Mouse (Mus musculus) stomach, postnatal 0 days (tissue): ENCODE measurements around the gene Zbtb18. TPM values are rescaled to one million over a fixed set of nuclear protein-coding genes. Genes with fewer than 3 reads are reported as not detected.

ENCODE experiments used
- ATAC-seq: fragments of 200-750 bp; cut with Nextera tagmentation; 2 replicates; pipeline ENCODE4 v1.8.0; 2017; ENCODE audit not compliant: low FRiP score, low TSS enrichment
- DNase-seq: peaks from one replicate; pipeline ENCODE4 v3.0.0-alpha.2; 2016; ENCODE audit warnings: low spot score
- H3K27ac ChIP-seq: fragments of 300-500 bp; sonication (generic); replicated peaks from 2 replicates; pipeline ENCODE4 v1.5.1; 2014; ENCODE audit warnings: mild to moderate bottlenecking, control low read depth
- H3K27me3 ChIP-seq: fragments of 300-500 bp; sonication (generic); 2 replicates; pipeline ENCODE4 v1.6.1; 2014; ENCODE audit warnings: low read length; ENCODE audit not compliant: control insufficient read depth, insufficient read depth
- H3K36me3 ChIP-seq: fragments of 300-500 bp; sonication (generic); 2 replicates; pipeline ENCODE4 v1.6.1; 2014; ENCODE audit warnings: low read length, mixed read lengths; ENCODE audit not compliant: control insufficient read depth, insufficient read depth
- H3K4me1 ChIP-seq: fragments of 300-500 bp; sonication (generic); replicated peaks from 2 replicates; pipeline ENCODE4 v1.6.1; 2014; ENCODE audit warnings: antibody characterized with exemption; ENCODE audit not compliant: control insufficient read depth, insufficient read depth
- H3K4me2 ChIP-seq: fragments of 300-500 bp; sonication (generic); replicated peaks from 2 replicates; pipeline ENCODE4 v1.6.1; 2014; ENCODE audit warnings: low read depth, mild to moderate bottlenecking, control low read depth, moderate library complexity
- H3K4me3 ChIP-seq: fragments of 300-500 bp; sonication (generic); 2 replicates; pipeline ENCODE4 v1.5.1; 2014; ENCODE audit warnings: low read depth, low read length, control low read depth
- H3K9ac ChIP-seq: fragments of 300-500 bp; sonication (generic); 2 replicates; pipeline ENCODE4 v1.6.1; 2014; ENCODE audit warnings: mild to moderate bottlenecking, low read length, control low read depth, mixed read lengths
- H3K9me3 ChIP-seq: fragments of 300-500 bp; sonication (generic); 2 replicates; pipeline ENCODE4 v1.6.1; 2016; ENCODE audit warnings: low read length; ENCODE audit not compliant: control insufficient read depth
- CTCF ChIP-seq: IDR thresholded peaks from 2 replicates; pipeline ENCODE4 v1.5.1; 2016; ENCODE audit warnings: antibody characterized with exemption, low read depth, mild to moderate bottlenecking, moderate library complexity
- EP300 ChIP-seq: optimal IDR thresholded peaks from 2 replicates; pipeline ENCODE3; 2016; ENCODE audit warnings: antibody characterized with exemption
- WGBS: fragments of 180-500 bp; shearing (Covaris S2); extraction: QIAGEN DNeasy Blood & Tissue Kit; methylation state at CpG from one replicate; pipeline ENCODE4 v1.1.7; 2014; 5-methylcytosine and 5-hydroxymethylcytosine counted together
- polyA plus RNA-seq: library from polyadenylated mRNA; unstranded; fragments of >200 nt; fragmentation: Nextera tagmentation; extraction: Ambion mirVana; gene quantifications from 2 replicates; pipeline ENCODE4 v1.2.1, GENCODE M21; 2015

Gene Zbtb18
- polyA plus RNA-seq, 1 experiment from 2014 or later: 1.4 TPM

- no peak for ATAC-seq
- Histone ChIP-seq H3K9me3 (no peaks in the 10 kb centered on the region), H3K4me2 (no peak overlapping the region), H3K36me3 (no peaks in the 10 kb centered on the region), H3K27me3 (no peaks in the 10 kb centered on the region), H3K27ac (no peak overlapping the region), H3K9ac (no peak overlapping the region), H3K4me1 (no peaks in the 10 kb centered on the region), H3K4me3 (no peak overlapping the region)
- WGBS: 32% methylated on average over 2 of the region's 2 CpGs
- no peak for TF ChIP-seq CTCF
- TF ChIP-seq EP300: no peak
- no peak for DNase-seq
These were observed 17.4 kb downstream of the Zbtb18 start for GRCm38 (mm10) chr1:177459536-177459935.

GRCm38 (mm10) chr1:177467150-177467549 is 25.0 kb downstream of the Zbtb18 start:
- Histone ChIP-seq H3K27me3 (no peaks in the 10 kb centered on the region), H3K4me3 (no peak overlapping the region), H3K9ac (no peak overlapping the region), H3K36me3 (no peaks in the 10 kb centered on the region), H3K4me1 (no peaks in the 10 kb centered on the region), H3K4me2 (no peak overlapping the region), H3K27ac (no peak overlapping the region), H3K9me3 (no peaks in the 10 kb centered on the region)
- DNase-seq: no peak
- 66% methylated on average over 8 of the region's 8 CpGs for WGBS
- TF ChIP-seq CTCF (no peak), EP300 (no peak)
- no peak for ATAC-seq

GRCm38 (mm10) chr1:177468436-177468835 is 26.3 kb downstream of the Zbtb18 start:
- H3K9me3 ChIP-seq: no peaks in the 10 kb centered on the region
- H3K27me3 ChIP-seq: no peaks in the 10 kb centered on the region
- TF ChIP-seq CTCF (no peak), EP300 (no peak)
- no peak overlapping the region for H3K9ac ChIP-seq
- ATAC-seq (no peak), DNase-seq (no peak)
- no peaks in the 10 kb centered on the region for H3K4me1 ChIP-seq
- H3K36me3 ChIP-seq: no peaks in the 10 kb centered on the region
- WGBS: 85% methylated on average over 5 of the region's 5 CpGs
- H3K4me2 ChIP-seq: no peak overlapping the region
- no peak overlapping the region for H3K4me3 ChIP-seq
- no peak overlapping the region for H3K27ac ChIP-seq

GRCm38 (mm10) chr1:177470091-177470490 is 27.9 kb downstream of the Zbtb18 start:
- Histone ChIP-seq H3K36me3 (no peaks in the 10 kb centered on the region), H3K4me2 (no peak overlapping the region), H3K4me1 (no peaks in the 10 kb centered on the region), H3K27ac (no peak overlapping the region), H3K27me3 (no peaks in the 10 kb centered on the region), H3K9me3 (no peaks in the 10 kb centered on the region), H3K4me3 (no peak overlapping the region), H3K9ac (no peak overlapping the region)
- WGBS: 39% methylated on average over 4 of the region's 4 CpGs
- TF ChIP-seq EP300: no peak
- no peak for TF ChIP-seq CTCF
- DNase-seq (peak; percentile 18), ATAC-seq (peak; percentile 85)

- Histone ChIP-seq H3K4me3 (no peak overlapping the region), H3K9ac (no peak overlapping the region), H3K4me2 (no peak overlapping the region), H3K27ac (no peak overlapping the region), H3K9me3 (no peaks in the 10 kb centered on the region), H3K36me3 (no peaks in the 10 kb centered on the region), H3K27me3 (no peaks in the 10 kb centered on the region), H3K4me1 (no peaks in the 10 kb centered on the region)
- DNase-seq (no peak), ATAC-seq (no peak)
- WGBS: 55% methylated on average over 2 of the region's 2 CpGs
- TF ChIP-seq CTCF (no peak), EP300 (no peak)
These were observed 28.8 kb downstream of the Zbtb18 start for GRCm38 (mm10) chr1:177470951-177471350.

DNA sequence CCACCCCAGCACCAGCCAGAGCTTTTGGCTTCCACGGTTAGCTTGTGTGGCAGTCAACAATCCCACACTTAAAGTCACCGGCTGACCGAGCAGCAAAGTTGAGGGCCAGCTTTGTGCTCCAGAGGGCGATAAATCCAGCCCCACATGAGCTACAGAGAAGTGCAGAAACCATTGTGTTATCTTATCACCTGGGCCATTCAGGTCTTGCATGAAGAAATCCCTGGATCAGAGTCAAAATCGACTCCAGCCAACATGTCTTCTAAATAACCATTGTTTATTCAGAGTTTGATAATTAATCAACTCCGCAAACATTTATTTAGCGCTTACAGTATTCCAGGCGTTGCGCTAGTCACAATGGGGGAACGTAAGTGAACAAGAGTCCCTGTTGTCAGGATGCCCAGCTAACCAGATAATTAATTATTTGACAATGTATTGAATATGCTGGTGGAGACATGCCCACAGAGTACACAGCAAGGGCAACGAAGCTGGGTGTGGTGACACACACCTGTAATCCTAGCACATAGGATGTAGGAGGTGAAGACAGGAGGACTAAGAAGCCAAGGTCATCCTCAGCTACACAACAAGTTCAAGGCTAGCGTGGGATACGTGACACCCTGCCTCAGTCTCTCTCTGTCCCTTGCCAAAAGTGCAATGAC is 33.5 kb downstream of the Zbtb18 start:
- no peak for ATAC-seq
- Histone ChIP-seq H3K9ac (no peak overlapping the region), H3K4me2 (no peak overlapping the region), H3K4me1 (no peaks in the 10 kb centered on the region), H3K27me3 (no peaks in the 10 kb centered on the region), H3K4me3 (no peak overlapping the region), H3K9me3 (no peaks in the 10 kb centered on the region), H3K36me3 (no peaks in the 10 kb centered on the region), H3K27ac (no peak overlapping the region)
- 54% methylated on average over 13 of the region's 13 CpGs for WGBS
- peak; percentile 23; the same call in 1 of the 2 replicates for TF ChIP-seq CTCF
- no peak for TF ChIP-seq EP300
- peak; percentile 17 for DNase-seq
